Mouse (Mus musculus) urinary bladder, postnatal 10 days (tissue): ENCODE data around the gene Prr29.
"Not testable (repeated sequence)": the region's sequence is repeated elsewhere in the genome, so short reads cannot be mapped to it uniquely, and the experiment has no call there.

Source experiments
- DNase-seq: peaks from one replicate; pipeline ENCODE4 v3.0.0; 2022; ENCODE audit warnings: low spot score

Prr29 gene

GRCm38 (mm10) chr11:106355382-106356128, 9.7 kb upstream of the Prr29 start:
- DNase-seq: no peak

GRCm38 (mm10) chr11:106359350-106359749, 5.9 kb upstream of the Prr29 start:
- no peak for DNase-seq

- DNase-seq: no peak
These were observed 560 bp upstream of the Prr29 start for GRCm38 (mm10) chr11:106364712-106365111.

- peak; percentile 37 for DNase-seq
These were observed 1.0 kb downstream of the Prr29 start for GRCm38 (mm10) chr11:106366316-106366715.

GRCm38 (mm10) chr11:106373998-106374397, 8.7 kb downstream of the Prr29 start:
- no peak for DNase-seq

- DNase-seq: no peak
These were observed 9.3 kb downstream of the Prr29 start for GRCm38 (mm10) chr11:106374559-106374958.

- no peak for DNase-seq
These were observed 9.7 kb downstream of the Prr29 start for GRCm38 (mm10) chr11:106374979-106375378.

GRCm38 (mm10) chr11:106381011-106381410, 15.7 kb downstream of the Prr29 start:
- DNase-seq: no peak

- DNase-seq: no peak
These were observed 16.6 kb downstream of the Prr29 start for GRCm38 (mm10) chr11:106381883-106382282.

GRCm38 (mm10) chr11:106382424-106382823, 17.2 kb downstream of the Prr29 start:
- DNase-seq: no peak

- DNase-seq: no peak
These were observed 17.9 kb downstream of the Prr29 start for GRCm38 (mm10) chr11:106383051-106383790.

GRCm38 (mm10) chr11:106386409-106386808, 21.1 kb downstream of the Prr29 start:
- DNase-seq: no peak

- DNase-seq: no peak
These were observed 21.7 kb downstream of the Prr29 start for GRCm38 (mm10) chr11:106387020-106387419.

- DNase-seq: no peak
These were observed 22.5 kb downstream of the Prr29 start, which contains the start of gene Icam2 for GRCm38 (mm10) chr11:106387791-106388216. Gene Icam2, minus strand, starts transcription at chr11:106388075.

- no peak for DNase-seq
These were observed 24.3 kb downstream of the Prr29 start for GRCm38 (mm10) chr11:106389611-106390010.

GRCm38 (mm10) chr11:106390757-106391156, 25.5 kb downstream of the Prr29 start:
- DNase-seq: no peak

- no peak for DNase-seq
These were observed 26.4 kb downstream of the Prr29 start for GRCm38 (mm10) chr11:106391546-106392188.

GRCm38 (mm10) chr11:106392597-106393330, 27.5 kb downstream of the Prr29 start:
- no peak for DNase-seq

- DNase-seq: no peak
These were observed 28.0 kb downstream of the Prr29 start for GRCm38 (mm10) chr11:106393331-106393616.

GRCm38 (mm10) chr11:106394055-106394454, 28.8 kb downstream of the Prr29 start:
- DNase-seq: not testable (repeated sequence)

- DNase-seq: no peak
These were observed 32.4 kb downstream of the Prr29 start for GRCm38 (mm10) chr11:106397656-106398055.

- no peak for DNase-seq
These were observed 33.2 kb downstream of the Prr29 start for GRCm38 (mm10) chr11:106398481-106398880.
